Mouse (Mus musculus) testis, adult 2 months (tissue): ENCODE results near the gene Slc24a3. TPM values are rescaled to one million over a fixed set of nuclear protein-coding genes. Genes with fewer than 3 reads are reported as not detected.

Source experiments
- H3K27ac ChIP-seq: fragments of 200-500 bp; 2 replicates; pipeline ENCODE4 v1.5.1; 2012; ENCODE audit warnings: low read depth, low read length; ENCODE audit not compliant: control insufficient read depth, insufficient read depth
- H3K27me3 ChIP-seq: fragments of 200-500 bp; 2 replicates; pipeline ENCODE4 v1.6.1; 2012; ENCODE audit warnings: mild to moderate bottlenecking, low read length, moderate library complexity; ENCODE audit not compliant: control insufficient read depth, insufficient read depth
- H3K36me3 ChIP-seq: fragments of 200-500 bp; 2 replicates; pipeline ENCODE4 v1.6.1; 2012; ENCODE audit warnings: mild to moderate bottlenecking, low read length; ENCODE audit not compliant: control insufficient read depth, insufficient read depth
- H3K4me1 ChIP-seq: fragments of 200-500 bp; 2 replicates; pipeline ENCODE4 v1.6.1; 2012; ENCODE audit warnings: low read length; ENCODE audit not compliant: control insufficient read depth, insufficient read depth
- H3K4me3 ChIP-seq: fragments of 200-500 bp; 2 replicates; pipeline ENCODE4 v1.5.1; 2012; ENCODE audit warnings: low read depth, mild to moderate bottlenecking, low read length, moderate library complexity, mixed read lengths; ENCODE audit not compliant: control insufficient read depth
- CTCF ChIP-seq: fragments of 200-500 bp; IDR thresholded peaks from 2 replicates; pipeline ENCODE4 v1.5.1; 2012; ENCODE audit warnings: low read depth, mild to moderate bottlenecking, inconsistent platforms, low read length, moderate library complexity; ENCODE audit not compliant: control insufficient read depth, insufficient read depth, insufficient replicate concordance
- POLR2A ChIP-seq: fragments of 200-500 bp; IDR thresholded peaks from 2 replicates; pipeline ENCODE4 v1.6.1; 2012; ENCODE audit warnings: low read depth, mild to moderate bottlenecking, inconsistent platforms, low read length, moderate library complexity; ENCODE audit not compliant: control insufficient read depth
- polyA plus RNA-seq: library from polyadenylated mRNA; depleted of rRNA; stranded (reverse); fragments of >200 nt; gene quantifications from 2 replicates; pipeline ENCODE4 v1.2.3, GENCODE M21; 2012

The Slc24a3 gene
- polyA plus RNA-seq, 1 experiment: 9.3 TPM

GRCm38 (mm10) chr2:145283746-145284145 is 116.2 kb downstream of the Slc24a3 start:
- Histone ChIP-seq H3K36me3 (no peaks in the 10 kb centered on the region), H3K27me3 (no peaks in the 10 kb centered on the region), H3K4me3 (no peak overlapping the region), H3K4me1 (no peaks in the 10 kb centered on the region), H3K27ac (no peak overlapping the region)
- TF ChIP-seq POLR2A (no peak), CTCF (no peak)

DNA sequence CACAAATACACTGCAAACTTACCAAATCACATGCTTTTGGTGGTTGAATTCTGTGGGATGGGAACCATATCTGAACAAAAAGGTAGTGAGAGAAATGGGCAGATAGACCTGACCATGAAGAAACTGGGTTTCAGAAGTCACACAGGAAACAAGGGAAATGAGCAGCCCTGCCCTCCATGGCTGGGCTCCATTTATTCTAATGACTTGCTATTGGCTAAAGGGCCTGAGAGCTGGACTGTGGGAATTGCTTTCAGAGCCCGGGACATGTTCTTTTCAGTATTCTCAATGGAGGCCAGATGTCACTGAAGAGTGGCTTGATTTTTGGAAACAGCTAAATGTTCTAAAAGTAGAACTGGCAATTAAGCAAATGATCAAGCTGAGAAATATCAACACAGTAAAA is 120.9 kb downstream of the Slc24a3 start:
- Histone ChIP-seq H3K4me1 (no peaks in the 10 kb centered on the region), H3K27me3 (no peaks in the 10 kb centered on the region), H3K27ac (no peak overlapping the region), H3K36me3 (no peaks in the 10 kb centered on the region), H3K4me3 (no peak overlapping the region)
- TF ChIP-seq POLR2A (no peak), CTCF (no peak)

DNA sequence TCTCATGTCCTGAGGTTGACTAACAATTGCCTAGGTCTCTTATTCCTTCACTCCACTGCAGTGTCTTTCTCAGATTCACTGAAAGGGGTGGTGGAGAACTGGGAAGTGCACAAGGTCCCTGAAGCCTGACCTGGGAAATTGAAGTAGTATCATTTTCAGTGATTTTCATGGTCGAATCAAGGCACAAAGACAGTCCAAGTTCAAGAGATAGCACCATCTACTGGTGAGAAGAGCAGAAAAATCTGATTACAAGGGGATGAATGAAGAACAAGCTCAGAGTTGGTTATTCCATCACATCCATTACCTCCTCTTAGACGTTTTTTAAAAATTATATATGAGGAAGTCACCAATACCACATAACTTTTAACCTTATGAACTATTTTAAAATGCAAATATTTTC is 123.9 kb downstream of the Slc24a3 start:
- Histone ChIP-seq H3K4me1 (no peaks in the 10 kb centered on the region), H3K36me3 (no peaks in the 10 kb centered on the region), H3K4me3 (no peak overlapping the region), H3K27me3 (no peaks in the 10 kb centered on the region), H3K27ac (no peak overlapping the region)
- no peak for TF ChIP-seq CTCF
- TF ChIP-seq POLR2A: no peak

DNA sequence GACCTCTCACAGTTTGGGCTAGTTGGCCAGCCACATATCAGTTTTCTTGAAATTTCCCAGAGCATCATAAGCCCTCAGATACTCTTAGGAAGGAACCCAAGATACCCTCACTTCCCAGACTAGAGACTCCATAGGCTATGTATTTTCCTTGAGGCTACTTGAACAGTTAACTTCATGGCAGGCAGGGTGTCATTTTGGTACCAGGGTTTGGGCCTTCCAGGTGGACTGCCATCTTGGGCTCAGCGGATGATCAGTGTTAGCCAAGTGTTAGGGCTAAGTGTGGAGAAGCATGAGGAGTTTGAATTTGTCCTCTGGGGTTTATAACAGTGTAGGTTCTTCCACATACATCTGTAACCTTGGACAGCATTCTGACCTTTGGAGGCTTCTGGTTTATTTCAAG is 124.6 kb downstream of the Slc24a3 start:
- H3K4me3 ChIP-seq: no peak overlapping the region
- TF ChIP-seq CTCF (no peak), POLR2A (no peak)
- no peaks in the 10 kb centered on the region for H3K36me3 ChIP-seq
- no peaks in the 10 kb centered on the region for H3K27me3 ChIP-seq
- no peaks in the 10 kb centered on the region for H3K4me1 ChIP-seq
- no peak overlapping the region for H3K27ac ChIP-seq

- Histone ChIP-seq H3K4me1 (no peaks in the 10 kb centered on the region), H3K27ac (no peak overlapping the region), H3K27me3 (no peaks in the 10 kb centered on the region), H3K4me3 (no peak overlapping the region), H3K36me3 (no peaks in the 10 kb centered on the region)
- no peak for TF ChIP-seq CTCF
Measured at GRCm38 (mm10) chr2:145292816-145293215, 125.3 kb downstream of the Slc24a3 start.

DNA sequence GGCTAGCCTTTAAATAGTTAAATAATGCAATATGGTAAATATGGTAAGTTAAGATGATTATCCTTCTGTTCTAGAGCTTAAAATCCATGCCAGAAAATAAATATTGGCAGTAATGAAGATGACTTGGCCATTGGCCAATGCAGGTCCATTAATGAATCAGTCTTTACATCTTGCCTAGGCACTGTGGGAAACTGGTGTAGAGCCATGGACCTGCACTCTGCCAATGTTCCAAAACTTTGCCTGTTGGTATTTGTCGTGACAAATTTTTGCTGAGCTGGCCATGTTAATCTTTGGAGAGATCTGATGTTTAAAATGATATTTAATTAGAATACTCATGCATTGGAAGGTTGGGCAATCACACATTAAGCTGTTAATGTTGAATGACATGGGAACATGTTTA is 129.4 kb downstream of the Slc24a3 start:
- no peaks in the 10 kb centered on the region for H3K36me3 ChIP-seq
- no peaks in the 10 kb centered on the region for H3K4me1 ChIP-seq
- H3K4me3 ChIP-seq: no peak overlapping the region
- H3K27me3 ChIP-seq: no peaks in the 10 kb centered on the region
- TF ChIP-seq CTCF: no peak
- TF ChIP-seq POLR2A: no peak
- H3K27ac ChIP-seq: no peak overlapping the region

DNA sequence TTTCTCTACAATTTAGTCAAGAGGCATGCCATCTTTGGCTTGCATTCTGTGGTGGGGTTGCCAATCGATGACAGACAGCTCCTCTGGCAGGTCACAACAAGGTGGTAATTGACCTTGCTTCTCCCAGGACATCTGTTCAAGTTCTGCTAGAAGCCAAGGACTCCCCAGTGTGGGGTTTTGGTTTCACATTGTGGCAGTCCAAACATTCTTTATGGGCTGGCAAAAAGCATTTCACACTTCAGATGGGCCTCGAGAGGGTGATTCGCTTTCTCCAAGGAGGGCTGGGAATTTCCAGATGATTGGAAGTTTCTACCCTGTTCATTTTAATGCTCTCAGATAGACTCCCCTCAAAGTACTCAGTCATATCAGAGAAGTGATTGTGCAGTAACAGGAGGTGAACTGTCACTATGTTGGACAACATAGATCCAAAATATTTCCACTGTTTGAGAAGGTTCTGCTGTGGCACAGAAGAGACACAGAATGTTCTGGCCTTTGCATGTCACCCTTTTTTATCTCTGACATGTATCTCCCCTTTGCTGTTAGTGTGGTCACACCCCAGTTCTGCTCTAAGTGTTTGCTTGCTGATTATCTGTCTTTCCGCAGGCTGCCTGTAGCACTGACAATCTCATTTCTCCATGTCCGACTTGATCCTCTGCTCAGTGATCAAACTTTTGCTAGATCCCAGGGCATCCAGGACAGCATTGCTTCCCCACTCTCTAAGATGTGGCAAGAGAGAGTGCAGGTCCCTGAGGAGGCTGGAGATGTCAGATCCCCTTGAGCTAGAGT is 132.6 kb downstream of the Slc24a3 start:
- Histone ChIP-seq H3K4me3 (no peak overlapping the region), H3K36me3 (no peaks in the 10 kb centered on the region), H3K4me1 (no peaks in the 10 kb centered on the region), H3K27ac (no peak overlapping the region), H3K27me3 (no peaks in the 10 kb centered on the region)
- TF ChIP-seq POLR2A (no peak), CTCF (no peak)
